Mouse (Mus musculus): Measurements from ENCODE around the gene Zdhhc9.

- TF ChIP-seq CTCF (IDR thresholded peaks at IDR 0.05) (no peak), EP300 (IDR thresholded peaks at IDR 0.05) (no peak)
These were observed 6.2 kb downstream of the Zdhhc9 start for GRCm38 (mm10) chrX:48202436-48202835.

All from lung, postnatal 0 days (tissue).